Mouse (Mus musculus) small intestine, adult 2 months (tissue): ENCODE data around the gene Atf6. TPM values are rescaled to one million over a fixed set of nuclear protein-coding genes. Genes with fewer than 3 reads are reported as not detected.

Experiments used
- H3K27ac ChIP-seq: fragments of 200-500 bp; 2 replicates; pipeline ENCODE4 v1.5.1; 2012; ENCODE audit warnings: low read depth, low read length, control low read depth, inconsistent platforms; ENCODE audit not compliant: insufficient read depth
- H3K27me3 ChIP-seq: fragments of 200-500 bp; 2 replicates; pipeline ENCODE4 v1.6.1; 2012; ENCODE audit warnings: mild to moderate bottlenecking, moderate library complexity, low read length, inconsistent platforms; ENCODE audit not compliant: control insufficient read depth, insufficient read depth
- H3K36me3 ChIP-seq: fragments of 200-500 bp; 2 replicates; pipeline ENCODE4 v1.6.1; 2012; ENCODE audit warnings: mild to moderate bottlenecking, low read length, control low read depth, inconsistent platforms; ENCODE audit not compliant: control insufficient read depth, insufficient read depth
- H3K4me1 ChIP-seq: fragments of 200-500 bp; 2 replicates; pipeline ENCODE4 v1.6.1; 2012; ENCODE audit warnings: low read length, inconsistent platforms, mixed read lengths; ENCODE audit not compliant: control insufficient read depth, insufficient read depth, insufficient read length
- H3K4me3 ChIP-seq: fragments of 200-500 bp; 2 replicates; pipeline ENCODE4 v1.5.1; 2012; ENCODE audit warnings: low read depth, mild to moderate bottlenecking, control low read depth, inconsistent platforms, low read length, moderate library complexity
- CTCF ChIP-seq: fragments of 200-500 bp; IDR thresholded peaks from 2 replicates; pipeline ENCODE4 v1.5.1; 2012; ENCODE audit warnings: low read depth, mild to moderate bottlenecking, control low read depth, inconsistent platforms, low read length, moderate library complexity, mixed read lengths; ENCODE audit not compliant: insufficient replicate concordance, insufficient read length; ENCODE audit errors: extremely low read depth
- POLR2A ChIP-seq: fragments of 200-500 bp; IDR thresholded peaks from 2 replicates; pipeline ENCODE4 v1.6.1; 2012; ENCODE audit warnings: low read depth, mild to moderate bottlenecking, control low read depth, inconsistent platforms, low read length, moderate library complexity
- WGBS: fragments of 180-500 bp; shearing (Covaris S2); methylation state at CpG from one replicate; pipeline ENCODE4 v1.1.7; 2018; 5-methylcytosine and 5-hydroxymethylcytosine counted together
- polyA plus RNA-seq: library from polyadenylated mRNA; depleted of rRNA; stranded (reverse); fragments of >200 nt; gene quantifications from 2 replicates; pipeline ENCODE4 v1.2.3, GENCODE M21; 2012

Atf6 gene
- polyA plus RNA-seq, 1 experiment = 8.4 TPM

GRCm38 (mm10) chr1:170812822-170813221 lies 54.7 kb downstream of the Atf6 start:
- H3K36me3 ChIP-seq = peaks cover 7% of the 10 kb centered on the region
- no peak for TF ChIP-seq POLR2A

GRCm38 (mm10) chr1:170807600-170808270 lies 59.8 kb downstream of the Atf6 start:
- TF ChIP-seq CTCF = no peak
- no peak for TF ChIP-seq POLR2A
- H3K27me3 ChIP-seq = no peaks in the 10 kb centered on the region
- WGBS = 85% methylated on average over 2 of the region's 2 CpGs
- no peak overlapping the region for H3K4me3 ChIP-seq
- H3K36me3 ChIP-seq = peaks cover 6% of the 10 kb centered on the region
- H3K4me1 ChIP-seq = no peaks in the 10 kb centered on the region
- no peak overlapping the region for H3K27ac ChIP-seq

More at GRCm38 (mm10) chr1:170812822-170813221, 54.7 kb downstream of the Atf6 start:
- no peak overlapping the region for H3K27ac ChIP-seq
- H3K4me3 ChIP-seq = no peak overlapping the region
- peaks cover 3% of the 10 kb centered on the region; the same call in 1 of the 2 replicates for H3K4me1 ChIP-seq
- 87% methylated on average over 5 of the region's 5 CpGs for WGBS
- H3K27me3 ChIP-seq = no peaks in the 10 kb centered on the region

GRCm38 (mm10) chr1:170804721-170805120 lies 62.9 kb downstream of the Atf6 start:
- Histone ChIP-seq H3K4me1 (no peaks in the 10 kb centered on the region), H3K27me3 (no peaks in the 10 kb centered on the region), H3K36me3 (peaks cover 1% of the 10 kb centered on the region; the same call in 1 of the 2 replicates), H3K4me3 (no peak overlapping the region), H3K27ac (no peak overlapping the region)
- WGBS = 95% methylated on average over 11 of the region's 11 CpGs
- TF ChIP-seq CTCF (no peak), POLR2A (no peak)

GRCm38 (mm10) chr1:170802669-170803068 lies 64.9 kb downstream of the Atf6 start:
- H3K27me3 ChIP-seq = no peaks in the 10 kb centered on the region
- no peaks in the 10 kb centered on the region for H3K4me1 ChIP-seq
- peaks cover 11% of the 10 kb centered on the region for H3K36me3 ChIP-seq
- no peak overlapping the region for H3K27ac ChIP-seq
- TF ChIP-seq CTCF = no peak
- no peak for TF ChIP-seq POLR2A
- WGBS = 63% methylated on average over 7 of the region's 7 CpGs
- no peak overlapping the region for H3K4me3 ChIP-seq

DNA sequence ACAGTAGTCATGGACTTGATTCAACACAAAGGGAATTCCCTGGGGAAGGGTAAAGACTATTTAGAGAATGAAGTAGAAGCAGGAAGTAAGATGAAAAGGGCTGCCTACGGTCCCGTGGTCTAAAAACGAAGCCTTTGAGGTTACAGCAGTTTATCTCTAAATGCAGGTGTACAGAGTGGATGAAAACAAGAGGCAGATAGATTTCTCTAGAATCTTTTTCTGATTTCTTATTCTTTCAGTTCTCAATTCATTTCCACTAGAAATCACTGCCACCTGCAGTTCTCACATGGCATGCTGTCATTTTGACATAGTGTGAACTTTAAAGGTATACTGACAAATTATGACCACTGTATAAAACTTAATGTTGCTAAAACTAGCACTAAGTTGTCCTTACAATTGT lies 66.9 kb downstream of the Atf6 start:
- no peak overlapping the region for H3K4me3 ChIP-seq
- peaks cover 11% of the 10 kb centered on the region for H3K36me3 ChIP-seq
- TF ChIP-seq CTCF = no peak
- TF ChIP-seq POLR2A = no peak
- WGBS = 20% methylated on average over 3 of the region's 3 CpGs
- no peaks in the 10 kb centered on the region for H3K27me3 ChIP-seq
- no peak overlapping the region for H3K27ac ChIP-seq
- H3K4me1 ChIP-seq = no peaks in the 10 kb centered on the region

DNA sequence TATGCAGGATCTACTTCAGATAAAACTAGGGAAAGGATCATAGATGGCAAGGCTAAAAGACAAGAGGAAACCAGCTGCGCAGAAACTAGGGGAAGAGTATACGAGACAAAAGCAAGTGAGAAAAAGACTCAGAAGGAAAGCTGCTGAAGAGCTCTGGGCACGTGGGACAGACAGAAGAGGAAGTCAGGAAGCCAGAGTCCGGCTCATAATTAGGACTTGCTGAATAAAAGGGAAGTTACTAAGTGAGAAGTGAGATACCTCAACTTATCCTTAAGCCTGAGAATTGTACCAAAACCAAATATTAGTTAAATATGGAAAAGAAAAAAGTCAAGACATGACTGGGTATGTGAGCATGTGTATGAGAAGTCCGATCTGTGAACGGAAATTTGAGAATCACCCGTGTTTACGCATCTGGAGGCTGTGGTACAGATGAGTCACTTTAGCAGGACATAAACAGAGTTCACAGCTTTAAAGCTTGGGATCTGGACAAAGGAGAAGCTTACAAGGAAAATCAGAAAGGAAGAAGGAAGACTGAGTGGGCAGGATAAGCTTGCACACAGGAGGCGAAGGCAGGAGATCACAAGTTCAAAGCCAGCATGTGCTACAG lies 71.7 kb downstream of the Atf6 start:
- Histone ChIP-seq H3K27me3 (no peaks in the 10 kb centered on the region), H3K4me3 (no peak overlapping the region), H3K4me1 (0 out of 2 replicates have a peak, but pooled peaks cover 2% of the 10 kb centered on the region), H3K27ac (no peak overlapping the region), H3K36me3 (peaks cover 26% of the 10 kb centered on the region)
- TF ChIP-seq POLR2A = no peak
- 71% methylated on average over 9 of the region's 9 CpGs for WGBS

DNA sequence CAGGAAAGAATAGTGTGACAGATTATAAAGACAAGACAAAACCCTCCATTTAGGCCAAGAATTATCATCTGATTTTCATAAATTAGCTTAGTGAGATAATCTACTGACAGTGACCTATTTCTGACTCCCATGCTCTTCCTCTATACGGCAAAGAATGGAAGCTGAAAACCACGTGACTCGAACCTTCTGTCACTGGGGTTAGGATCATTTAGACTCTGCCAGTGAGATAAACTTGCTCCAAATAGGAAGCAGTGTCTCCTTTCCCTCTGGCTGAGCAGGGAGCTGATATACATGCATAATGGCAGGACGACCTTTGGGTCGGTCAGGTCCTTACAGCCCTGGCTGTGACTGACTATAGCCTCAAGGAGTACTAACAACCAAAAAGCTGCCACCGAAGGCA lies 76.0 kb downstream of the Atf6 start:
- Histone ChIP-seq H3K4me1 (0 out of 2 replicates have a peak, but pooled peaks cover 2% of the 10 kb centered on the region), H3K27me3 (no peaks in the 10 kb centered on the region), H3K4me3 (no peak overlapping the region), H3K27ac (no peak overlapping the region), H3K36me3 (peaks cover 36% of the 10 kb centered on the region)
- TF ChIP-seq CTCF = no peak
- no peak for TF ChIP-seq POLR2A
- WGBS = 86% methylated on average over 6 of the region's 6 CpGs
